Mouse (Mus musculus) heart, postnatal 36 days (tissue): ENCODE measurements around the gene Aqr. TPM values are rescaled to one million over a fixed set of nuclear protein-coding genes. Genes with fewer than 3 reads are reported as not detected.

Experiments
- DNase-seq, 2 experiments: peaks; one replicate each; pipeline ENCODE4 v3.0.0; 2021 to 2022
- intact Hi-C: fragments of 180-260 bp; cut with DNase I; formaldehyde crosslinking; loops from one replicate; pipeline ENCODE4 v1.15.1; 2025
- total RNA-seq, 2 experiments: library from RNA; stranded (reverse); gene quantifications; 2 replicates each; pipeline ENCODE4 v1.2.3; 2021

Gene Aqr
- total RNA-seq, 2 experiments from 2014 or later: 18.1 to 19.3 TPM

GRCm38 (mm10) chr2:114143842-114144241 lies 43.0 kb downstream of the Aqr start:
- no peak for DNase-seq
- intact Hi-C loops: no loop called here

- intact Hi-C loops: no loop called here
- no peak for DNase-seq
Measured at GRCm38 (mm10) chr2:114136755-114137154, 50.1 kb downstream of the Aqr start.

- intact Hi-C loops: no loop called here
Measured at GRCm38 (mm10) chr2:114135777-114136176, 51.0 kb downstream of the Aqr start.

GRCm38 (mm10) chr2:114133355-114133754 lies 53.5 kb downstream of the Aqr start:
- intact Hi-C loops: loop anchor here (5.0 kb wide), 1 partner anchor 76 kb away; no protein-coding TSS in a partner anchor
- no peak for DNase-seq

More at GRCm38 (mm10) chr2:114135777-114136176, 51.0 kb downstream of the Aqr start:
- no peak for DNase-seq

- DNase-seq: peak in 1 of 2 experiments; percentile 30
- intact Hi-C loops: loop anchor here (5.0 kb wide), 1 partner anchor 73 kb away; no protein-coding TSS in a partner anchor
Measured at GRCm38 (mm10) chr2:114130657-114131056, 56.2 kb downstream of the Aqr start.

- intact Hi-C loops: no loop called here
- DNase-seq: no peak
Measured at GRCm38 (mm10) chr2:114123304-114123703, 63.5 kb downstream of the Aqr start.

- no peak for DNase-seq
- intact Hi-C loops: no loop called here
Measured at GRCm38 (mm10) chr2:114119451-114119850, 67.4 kb downstream of the Aqr start.

- no peak for DNase-seq
- intact Hi-C loops: no loop called here
Measured at GRCm38 (mm10) chr2:114117665-114118064, 69.2 kb downstream of the Aqr start.

- intact Hi-C loops: no loop called here
- DNase-seq: no peak
Measured at GRCm38 (mm10) chr2:114117235-114117634, 69.6 kb downstream of the Aqr start.

GRCm38 (mm10) chr2:114115563-114115962 lies 71.3 kb downstream of the Aqr start:
- intact Hi-C loops: no loop called here
- no peak for DNase-seq

- intact Hi-C loops: no loop called here
- no peak for DNase-seq
Measured at GRCm38 (mm10) chr2:114107288-114108278, 79.2 kb downstream of the Aqr start.

- DNase-seq: no peak
- intact Hi-C loops: no loop called here
Measured at GRCm38 (mm10) chr2:114106383-114106782, 80.4 kb downstream of the Aqr start.

GRCm38 (mm10) chr2:114102471-114102870 lies 84.4 kb downstream of the Aqr start:
- intact Hi-C loops: no loop called here
- DNase-seq: no peak

GRCm38 (mm10) chr2:114100834-114101233 lies 86.0 kb downstream of the Aqr start:
- intact Hi-C loops: no loop called here
- DNase-seq: no peak

GRCm38 (mm10) chr2:114099816-114100215 lies 87.0 kb downstream of the Aqr start:
- intact Hi-C loops: no loop called here

GRCm38 (mm10) chr2:114099109-114099508 lies 87.7 kb downstream of the Aqr start:
- intact Hi-C loops: no loop called here
- no peak for DNase-seq

More at GRCm38 (mm10) chr2:114099816-114100215, 87.0 kb downstream of the Aqr start:
- no peak for DNase-seq

- intact Hi-C loops: no loop called here
- DNase-seq: no peak
Measured at GRCm38 (mm10) chr2:114097627-114098026, 89.2 kb downstream of the Aqr start.

- intact Hi-C loops: no loop called here
- no peak for DNase-seq
Measured at GRCm38 (mm10) chr2:114096570-114096969, 90.3 kb downstream of the Aqr start.

GRCm38 (mm10) chr2:114095348-114095747 lies 91.5 kb downstream of the Aqr start:
- no peak for DNase-seq
- intact Hi-C loops: no loop called here

GRCm38 (mm10) chr2:114094696-114095095 lies 92.1 kb downstream of the Aqr start:
- intact Hi-C loops: no loop called here
- no peak for DNase-seq

GRCm38 (mm10) chr2:114093577-114093976 lies 93.2 kb downstream of the Aqr start:
- intact Hi-C loops: no loop called here
- DNase-seq: no peak

- intact Hi-C loops: no loop called here
- no peak for DNase-seq
Measured at GRCm38 (mm10) chr2:114089862-114090261, 97.0 kb downstream of the Aqr start.
